Mouse (Mus musculus) megakaryocyte, adult 5-6 weeks (primary cell): ENCODE data around the gene Vmn1r199. TPM values are rescaled to one million over a fixed set of nuclear protein-coding genes. Genes with fewer than 3 reads are reported as not detected.
"Not testable (repeated sequence)": the region's sequence is repeated elsewhere in the genome, so short reads cannot be mapped to it uniquely, and the experiment has no call there.

Source experiments
- ATAC-seq: 2 replicates; pipeline ENCODE4 v1.8.0; 2016; ENCODE audit warnings: mild to moderate bottlenecking, inconsistent platforms; ENCODE audit not compliant: poor library complexity, severe bottlenecking
- total RNA-seq, 2 experiments: library from RNA; stranded (forward) in 1 of 2; stranded (reverse) in 1 of 2; fragments of 153-499, 151-499 nt in 1 of 2; fragments of 221-1000, 200-1000 nt in 1 of 2; gene quantifications; 2 replicates each; pipeline versions ENCODE4 v1.2.3 to v1.2.4; 2015 to 2017

Gene Vmn1r199
- total RNA-seq (2015) (not detected in 2 replicates), total RNA-seq (2017) (not detected in 2 replicates)

DNA sequence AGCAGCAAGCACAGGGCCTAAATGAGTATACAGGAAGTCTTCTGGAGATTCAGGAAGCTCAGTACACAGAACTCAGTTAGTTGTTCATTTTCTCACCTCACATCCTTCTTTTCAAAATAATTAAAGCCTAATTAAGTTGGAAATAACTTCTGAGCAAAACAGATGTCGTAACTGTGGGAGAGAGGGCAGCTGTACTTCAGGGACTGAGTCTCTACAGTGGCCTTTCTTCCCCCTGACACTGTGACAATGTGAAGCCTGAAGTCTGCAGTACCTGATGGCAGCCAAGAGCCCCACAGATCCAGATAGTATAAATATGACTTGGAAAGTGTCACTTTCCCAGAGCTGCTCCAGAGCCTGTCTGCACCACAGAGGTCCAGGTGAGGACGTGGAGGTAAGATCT, at the start of gene Vmn1r199:
TSS of gene Vmn1r199 (plus strand) at position 301 of the 400 bp plus-strand sequence.
- ATAC-seq = no peak

DNA sequence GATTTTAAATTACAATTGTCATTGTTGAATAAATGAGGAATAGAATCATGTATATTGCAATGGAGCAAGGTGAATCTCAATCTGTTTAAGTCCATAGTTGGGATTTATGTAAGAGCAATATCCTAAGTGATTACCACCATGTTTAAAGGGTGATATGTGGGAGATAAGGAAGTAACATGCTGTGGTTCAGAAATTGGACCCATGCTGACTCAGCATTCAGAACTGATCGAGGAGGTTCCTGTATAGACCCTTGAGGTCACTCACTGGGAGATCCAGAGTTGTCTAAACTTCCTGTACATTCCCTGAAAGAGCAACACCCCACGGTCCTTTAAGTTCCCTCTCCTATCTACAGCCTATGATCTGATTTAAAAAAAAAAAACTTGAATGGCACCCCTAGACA, 46.3 kb upstream of the Vmn1r199 start:
- no peak for ATAC-seq

- ATAC-seq = no peak
These were observed 44.1 kb upstream of the Vmn1r199 start for GRCm38 (mm10) chr13:22335565-22335964.

DNA sequence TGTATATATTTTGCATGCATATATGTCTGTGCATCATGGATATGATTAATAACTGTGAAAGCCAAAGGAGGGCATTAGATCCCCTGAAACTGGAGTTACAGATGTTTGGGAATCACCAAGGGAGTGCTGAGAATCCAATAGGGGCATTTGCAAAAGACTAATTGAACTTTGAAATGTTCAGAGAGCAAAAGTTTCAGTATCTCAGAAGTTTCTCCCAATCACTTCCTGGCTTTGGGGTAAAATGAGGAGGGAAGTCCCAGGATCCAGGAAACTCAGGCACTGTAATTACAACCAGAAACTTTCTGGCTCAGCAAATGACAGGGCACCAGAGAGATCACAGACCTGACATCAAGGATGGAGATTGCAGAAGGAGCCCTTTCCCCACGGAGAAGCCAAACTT, 29.6 kb upstream of the Vmn1r199 start, which contains the start of gene Vmn1r198:
TSS of gene Vmn1r198 (plus strand) at position 301 of the 400 bp plus-strand sequence.
- no peak for ATAC-seq

DNA sequence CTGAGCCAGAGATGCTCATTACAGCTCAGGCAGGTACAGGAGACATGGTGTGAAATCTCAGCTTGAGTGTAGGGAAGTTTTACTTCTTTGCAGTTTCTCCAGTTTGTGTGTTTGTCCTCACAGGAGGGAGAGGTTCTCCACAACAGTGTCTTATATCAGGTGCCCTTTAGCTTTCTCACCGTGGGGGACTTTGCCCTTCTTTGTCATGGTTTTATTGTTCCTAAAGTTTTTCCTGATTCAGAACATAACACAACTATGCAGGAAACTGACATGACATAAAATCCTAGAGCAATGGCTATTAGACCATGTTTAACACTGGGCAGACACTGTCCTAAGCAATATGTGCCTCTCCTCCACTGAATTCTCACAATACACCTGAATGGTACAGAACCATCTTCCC, 28.8 kb upstream of the Vmn1r199 start:
- no peak for ATAC-seq

- not testable (repeated sequence) for ATAC-seq
These were observed 1.5 kb downstream of the Vmn1r199 start for GRCm38 (mm10) chr13:22381128-22381527.

DNA sequence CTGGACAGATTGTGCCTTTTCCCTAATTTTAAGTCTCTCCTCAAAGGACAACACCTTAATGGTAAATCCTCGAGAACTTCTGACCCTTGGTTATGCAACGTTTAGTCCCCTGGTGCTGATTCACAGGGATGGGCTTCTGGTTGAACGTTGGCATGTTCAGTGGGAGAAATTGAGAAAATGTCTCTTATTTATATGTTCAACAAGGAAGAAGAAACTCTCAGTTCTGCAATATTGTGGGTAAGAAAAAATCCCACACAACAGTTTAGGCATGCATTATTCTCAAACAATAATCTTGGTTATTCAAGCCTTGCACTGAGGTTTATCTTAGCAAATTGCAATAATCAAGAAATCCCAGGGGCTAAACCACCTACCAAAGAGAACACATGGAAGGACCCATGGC, 3.8 kb downstream of the Vmn1r199 start:
- ATAC-seq = no peak

- ATAC-seq = no peak
These were observed 7.4 kb downstream of the Vmn1r199 start for GRCm38 (mm10) chr13:22387050-22387449.

GRCm38 (mm10) chr13:22390073-22390472, 10.5 kb downstream of the Vmn1r199 start, which contains the start of gene Vmn1r200:
Gene Vmn1r200 (plus strand): TSS chr13:22390373.
- ATAC-seq = no peak

DNA sequence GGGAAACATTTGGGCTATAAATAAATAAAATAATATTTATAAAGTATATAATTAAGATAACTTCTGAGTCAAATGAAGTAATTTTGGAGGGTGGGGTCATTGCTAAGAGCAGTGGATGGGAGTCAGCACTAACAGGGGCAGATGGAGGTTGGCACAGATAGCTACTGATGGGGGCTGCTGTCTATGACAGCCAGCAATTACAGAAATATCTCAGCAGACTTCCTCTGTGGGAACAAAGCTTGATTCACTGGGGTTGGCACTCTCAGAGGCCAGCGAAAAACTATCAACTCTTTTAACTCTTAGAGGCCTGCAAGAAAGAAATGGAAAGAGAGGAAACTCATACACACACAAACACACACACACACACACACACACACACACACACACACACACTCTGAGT, 23.4 kb downstream of the Vmn1r199 start:
- ATAC-seq = no peak

Other genes with a start within 250 kb of the Vmn1r199 start
- not detected in 2 replicates for gene Vmn1r191, start 195.8 kb upstream of the Vmn1r199 start, total RNA-seq (2015)
- gene Vmn1r191, start 195.8 kb upstream of the Vmn1r199 start, total RNA-seq (2017) = not detected in 2 replicates
- gene Vmn1r192, start 188.7 kb upstream of the Vmn1r199 start, total RNA-seq (2015) = not detected in 2 replicates
- gene Vmn1r192, start 188.7 kb upstream of the Vmn1r199 start, total RNA-seq (2017) = 0.04 TPM in 1 of 2 replicates, not detected in the other
- not detected in 2 replicates for gene Vmn1r193, start 156.7 kb upstream of the Vmn1r199 start, total RNA-seq (2015)
- gene Vmn1r193, start 156.7 kb upstream of the Vmn1r199 start, total RNA-seq (2017) = not detected in 2 replicates
- not detected in 2 replicates for gene Vmn1r194, start 135.6 kb upstream of the Vmn1r199 start, total RNA-seq (2015)
- gene Vmn1r194, start 135.6 kb upstream of the Vmn1r199 start, total RNA-seq (2017) = not detected in 2 replicates
- not detected in 2 replicates for gene Vmn1r195, start 109.3 kb upstream of the Vmn1r199 start, total RNA-seq (2015)
- not detected in 2 replicates for gene Vmn1r195, start 109.3 kb upstream of the Vmn1r199 start, total RNA-seq (2017)
- gene Vmn1r196, start 89.9 kb upstream of the Vmn1r199 start, total RNA-seq (2015) = not detected in 2 replicates
- not detected in 2 replicates for gene Vmn1r196, start 89.9 kb upstream of the Vmn1r199 start, total RNA-seq (2017)
- not detected in 2 replicates for gene Vmn1r197, start 55.2 kb upstream of the Vmn1r199 start, total RNA-seq (2015)
- gene Vmn1r197, start 55.2 kb upstream of the Vmn1r199 start, total RNA-seq (2017) = not detected in 2 replicates
- gene Vmn1r198, start 29.5 kb upstream of the Vmn1r199 start, total RNA-seq (2015) = not detected in 2 replicates
- gene Vmn1r198, start 29.5 kb upstream of the Vmn1r199 start, total RNA-seq (2017) = under 0.01 TPM in 1 of 2 replicates, not detected in the other
- gene Vmn1r200, start 10.6 kb downstream of the Vmn1r199 start, total RNA-seq (2015) = not detected in 2 replicates
- gene Vmn1r200, start 10.6 kb downstream of the Vmn1r199 start, total RNA-seq (2017) = 0.04 TPM in 1 of 2 replicates, not detected in the other
- not detected in 2 replicates for gene Vmn1r201, start 92.1 kb downstream of the Vmn1r199 start, total RNA-seq (2015)
- not detected in 2 replicates for gene Vmn1r201, start 92.1 kb downstream of the Vmn1r199 start, total RNA-seq (2017)
- gene Vmn1r202, start 125.6 kb downstream of the Vmn1r199 start, total RNA-seq (2015) = not detected in 2 replicates
- not detected in 2 replicates for gene Vmn1r202, start 125.6 kb downstream of the Vmn1r199 start, total RNA-seq (2017)
- gene Vmn1r203, start 138.3 kb downstream of the Vmn1r199 start, total RNA-seq (2015) = 0.02 TPM in 1 of 2 replicates, not detected in the other
- 0.11 TPM in 1 of 2 replicates, not detected in the other for gene Vmn1r203, start 138.3 kb downstream of the Vmn1r199 start, total RNA-seq (2017)
- gene Vmn1r204, start 173.4 kb downstream of the Vmn1r199 start, total RNA-seq (2015) = not detected in 2 replicates
- gene Vmn1r204, start 173.4 kb downstream of the Vmn1r199 start, total RNA-seq (2017) = not detected in 2 replicates
- gene Vmn1r205, start 213.2 kb downstream of the Vmn1r199 start, total RNA-seq (2015) = not detected in 2 replicates
- gene Vmn1r205, start 213.2 kb downstream of the Vmn1r199 start, total RNA-seq (2017) = not detected in 2 replicates
- not detected in 2 replicates for gene Vmn1r206, start 244.4 kb downstream of the Vmn1r199 start, total RNA-seq (2015)
- not detected in 2 replicates for gene Vmn1r206, start 244.4 kb downstream of the Vmn1r199 start, total RNA-seq (2017)